Mouse (Mus musculus): ENCODE results near the gene Slc27a3. TPM values are rescaled to one million over a fixed set of nuclear protein-coding genes. Genes with fewer than 3 reads are reported as not detected.

Gene Slc27a3
- polyA plus RNA-seq, 1 experiment = 0.72 TPM

DNA sequence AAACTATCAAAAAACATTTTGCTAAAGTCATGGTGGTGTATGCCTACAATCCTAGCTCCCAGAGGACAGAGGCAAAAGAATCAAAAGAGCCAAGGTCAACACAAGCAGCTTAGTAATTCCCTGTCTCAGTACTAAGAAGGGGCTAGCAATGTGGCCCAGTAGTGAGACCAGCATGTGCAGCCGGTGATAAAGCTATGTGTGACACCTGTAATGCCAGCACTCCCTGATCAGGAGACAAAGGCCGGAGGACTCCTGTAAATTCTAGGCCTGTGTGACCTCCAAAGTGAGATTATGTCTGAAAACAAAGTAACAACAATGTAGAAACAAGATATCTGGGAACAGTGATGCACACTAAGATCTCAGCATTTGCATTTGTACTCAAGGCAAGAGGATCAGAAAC lies 35.8 kb upstream of the Slc27a3 start:
- Histone ChIP-seq H3K27ac (ENCODE audit: insufficient read depth, low read depth, low read length) (no peak overlapping the region), H3K4me1 (ENCODE audit: control insufficient read depth, insufficient read depth, low read length) (peaks cover 8% of the 10 kb centered on the region; the same call in 1 of the 2 replicates), H3K4me3 (ENCODE audit: insufficient read depth, low read length) (no peak overlapping the region)
- TF ChIP-seq POLR2A (IDR thresholded peaks at IDR 0.05; ENCODE audit: borderline replicate concordance, low read depth, low read length) (no peak), CTCF (IDR thresholded peaks at IDR 0.05; ENCODE audit: low read depth, low read length) (no peak)

DNA sequence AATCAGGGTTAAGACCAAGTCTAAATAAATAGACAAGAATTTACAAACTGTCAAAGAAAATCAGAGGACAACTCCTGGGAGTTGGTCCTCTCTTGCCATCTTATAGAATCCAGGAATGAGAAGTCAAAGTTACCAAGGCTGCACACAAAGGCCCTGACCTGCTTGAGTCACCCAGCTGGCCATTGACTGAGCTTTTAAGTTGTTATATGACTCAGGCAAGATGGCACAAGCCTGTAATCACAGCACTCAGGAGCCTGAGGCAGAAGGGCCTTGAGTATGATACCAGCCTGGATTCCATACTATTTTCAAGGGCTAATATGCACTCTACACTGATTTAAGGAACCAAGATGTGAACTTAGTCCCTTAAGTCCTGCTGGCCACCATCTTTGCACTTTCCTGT lies 33.8 kb upstream of the Slc27a3 start:
- Histone ChIP-seq H3K4me1 (ENCODE audit: control insufficient read depth, insufficient read depth, low read length) (peaks cover 4% of the 10 kb centered on the region; the same call in 1 of the 2 replicates), H3K27ac (ENCODE audit: insufficient read depth, low read depth, low read length) (no peak overlapping the region), H3K4me3 (ENCODE audit: insufficient read depth, low read length) (no peak overlapping the region)
- TF ChIP-seq CTCF (IDR thresholded peaks at IDR 0.05; ENCODE audit: low read depth, low read length) (no peak), POLR2A (IDR thresholded peaks at IDR 0.05; ENCODE audit: borderline replicate concordance, low read depth, low read length) (no peak)

DNA sequence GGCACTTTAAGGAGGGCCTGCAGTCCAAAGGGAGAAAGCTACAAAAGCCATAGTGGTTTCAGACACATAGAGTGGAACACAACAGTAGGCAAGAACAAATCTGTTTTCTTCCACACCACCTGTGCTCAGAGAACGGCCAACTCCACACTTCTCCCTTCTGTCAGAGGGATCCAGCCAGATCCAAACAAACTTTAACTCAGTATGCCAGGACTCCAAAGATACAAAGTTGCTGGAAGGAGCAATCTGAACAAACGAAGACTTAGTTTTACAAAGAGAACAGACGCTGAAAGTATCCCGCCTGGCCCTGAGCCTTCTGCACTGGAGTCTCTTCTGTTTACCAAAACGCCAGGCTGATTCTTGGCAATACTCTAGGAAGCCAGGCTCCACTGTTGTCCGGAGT lies 31.0 kb upstream of the Slc27a3 start:
- H3K4me3 ChIP-seq (ENCODE audit: insufficient read depth, low read length) = no peak overlapping the region
- peaks cover 4% of the 10 kb centered on the region; the same call in 1 of the 2 replicates for H3K4me1 ChIP-seq (ENCODE audit: control insufficient read depth, insufficient read depth, low read length)
- H3K27ac ChIP-seq (ENCODE audit: insufficient read depth, low read depth, low read length) = no peak overlapping the region
- no peak for TF ChIP-seq POLR2A (IDR thresholded peaks at IDR 0.05; ENCODE audit: borderline replicate concordance, low read depth, low read length)
- TF ChIP-seq CTCF (IDR thresholded peaks at IDR 0.05; ENCODE audit: low read depth, low read length) = no peak

DNA sequence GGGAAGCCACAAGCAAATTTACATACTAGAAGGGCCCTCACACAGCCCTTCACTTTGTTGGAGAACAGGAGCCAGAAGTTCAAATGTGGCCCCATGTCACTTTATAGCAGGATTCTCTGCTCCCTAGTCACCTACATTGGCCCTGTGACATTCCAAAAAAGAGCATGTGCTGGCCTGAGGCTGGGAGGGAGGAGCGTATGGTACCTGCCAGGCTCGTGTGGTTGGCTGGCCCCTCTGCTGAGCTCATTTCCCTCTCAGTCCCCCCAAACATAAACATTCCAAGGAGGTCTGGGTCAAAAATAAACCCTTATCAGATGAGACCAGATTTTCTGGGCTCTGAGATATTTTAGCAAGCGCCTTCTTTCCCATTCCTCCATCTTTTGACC lies 23.3 kb upstream of the Slc27a3 start:
- no peak overlapping the region for H3K4me3 ChIP-seq (ENCODE audit: insufficient read depth, low read length)
- no peak overlapping the region for H3K27ac ChIP-seq (ENCODE audit: insufficient read depth, low read depth, low read length)
- no peaks in the 10 kb centered on the region for H3K4me1 ChIP-seq (ENCODE audit: control insufficient read depth, insufficient read depth, low read length)
- TF ChIP-seq CTCF (IDR thresholded peaks at IDR 0.05; ENCODE audit: low read depth, low read length) (no peak; the same call in 1 of the 2 replicates), POLR2A (IDR thresholded peaks at IDR 0.05; ENCODE audit: borderline replicate concordance, low read depth, low read length) (no peak)

DNA sequence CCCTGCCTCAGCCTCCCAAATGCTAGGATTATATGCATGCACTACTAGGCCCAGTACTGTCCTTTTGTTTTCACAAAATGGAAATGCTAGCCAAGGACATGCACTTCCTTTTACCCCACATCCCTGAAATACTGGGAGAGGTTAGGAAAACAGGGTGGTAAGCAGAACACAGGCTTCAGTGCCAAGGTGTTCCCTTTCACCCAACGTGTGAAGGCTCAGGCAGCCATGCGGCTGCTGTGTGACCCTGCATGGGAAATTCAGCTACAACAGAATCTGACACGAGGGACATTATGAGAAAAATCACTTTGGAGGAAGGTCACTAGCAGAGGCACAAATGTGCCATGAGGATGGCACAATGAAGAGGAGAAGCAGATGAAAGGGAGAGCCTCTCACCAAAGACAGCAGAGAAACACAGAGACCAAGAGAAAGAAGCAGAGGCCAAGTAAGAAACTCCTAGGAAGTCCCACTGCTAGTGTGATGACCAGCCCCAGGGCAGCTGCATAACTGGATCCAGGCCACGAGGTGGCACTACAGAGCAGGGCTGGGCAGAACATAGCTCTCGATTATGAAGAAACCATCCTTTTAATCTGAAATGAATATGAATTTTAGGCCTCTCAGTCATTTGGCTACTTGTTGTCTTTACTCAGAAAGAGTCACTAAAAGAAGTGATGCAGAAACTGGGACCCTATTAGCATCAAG lies 22.7 kb upstream of the Slc27a3 start:
- TF ChIP-seq CTCF (IDR thresholded peaks at IDR 0.05; ENCODE audit: low read depth, low read length) = peak; percentile 87
- TF ChIP-seq POLR2A (IDR thresholded peaks at IDR 0.05; ENCODE audit: borderline replicate concordance, low read depth, low read length) = no peak
- no peak overlapping the region for H3K27ac ChIP-seq (ENCODE audit: insufficient read depth, low read depth, low read length)

DNA sequence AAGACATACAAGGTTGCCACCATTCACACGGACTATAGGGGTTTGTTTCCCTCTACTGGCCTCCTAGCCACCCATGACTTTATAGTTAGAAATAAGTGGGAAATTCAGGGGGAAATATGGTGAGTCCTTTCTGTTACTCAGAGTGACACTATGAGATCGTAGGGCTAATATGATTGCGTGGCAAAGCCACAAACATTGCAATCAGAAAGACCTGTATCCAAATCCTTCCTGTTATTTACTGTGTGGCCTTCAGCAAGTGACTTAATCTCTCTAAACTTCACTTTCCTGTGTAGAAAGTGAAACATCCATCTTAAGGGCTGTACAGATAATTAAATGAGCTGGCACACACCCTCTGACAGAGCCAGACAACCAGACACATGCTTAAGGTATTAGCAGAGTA lies 19.0 kb upstream of the Slc27a3 start:
- no peak for TF ChIP-seq POLR2A (IDR thresholded peaks at IDR 0.05; ENCODE audit: borderline replicate concordance, low read depth, low read length)
- no peak for TF ChIP-seq CTCF (IDR thresholded peaks at IDR 0.05; ENCODE audit: low read depth, low read length)
- H3K4me3 ChIP-seq (ENCODE audit: insufficient read depth, low read length) = no peak overlapping the region
- H3K27ac ChIP-seq (ENCODE audit: insufficient read depth, low read depth, low read length) = no peak overlapping the region
- no peaks in the 10 kb centered on the region for H3K4me1 ChIP-seq (ENCODE audit: control insufficient read depth, insufficient read depth, low read length)

More for the DNA sequence above, 22.7 kb upstream of the Slc27a3 start:
- Histone ChIP-seq H3K4me3 (ENCODE audit: insufficient read depth, low read length) (no peak overlapping the region), H3K4me1 (ENCODE audit: control insufficient read depth, insufficient read depth, low read length) (no peaks in the 10 kb centered on the region)

DNA sequence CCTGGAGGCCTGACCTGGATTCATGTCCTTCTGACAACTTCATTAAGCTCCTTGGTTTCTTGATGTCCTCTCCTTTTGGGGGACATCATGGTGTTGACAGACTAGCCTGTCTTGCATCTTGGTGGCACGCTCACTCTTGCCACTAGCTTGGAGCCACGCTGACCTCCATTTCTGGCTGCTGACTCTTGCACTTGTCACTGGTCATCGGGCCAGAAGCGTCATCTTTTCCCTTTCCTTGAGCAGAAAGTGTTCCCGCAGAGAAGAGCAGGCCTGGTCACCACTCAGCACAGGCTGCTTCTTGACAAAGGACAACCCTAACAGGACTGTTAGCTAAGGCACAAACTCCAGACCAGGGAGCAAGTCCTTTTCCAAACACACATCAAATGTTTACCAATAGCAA lies 16.7 kb upstream of the Slc27a3 start:
- no peak for TF ChIP-seq POLR2A (IDR thresholded peaks at IDR 0.05; ENCODE audit: borderline replicate concordance, low read depth, low read length)
- TF ChIP-seq CTCF (IDR thresholded peaks at IDR 0.05; ENCODE audit: low read depth, low read length) = no peak
- no peaks in the 10 kb centered on the region for H3K4me1 ChIP-seq (ENCODE audit: control insufficient read depth, insufficient read depth, low read length)

DNA sequence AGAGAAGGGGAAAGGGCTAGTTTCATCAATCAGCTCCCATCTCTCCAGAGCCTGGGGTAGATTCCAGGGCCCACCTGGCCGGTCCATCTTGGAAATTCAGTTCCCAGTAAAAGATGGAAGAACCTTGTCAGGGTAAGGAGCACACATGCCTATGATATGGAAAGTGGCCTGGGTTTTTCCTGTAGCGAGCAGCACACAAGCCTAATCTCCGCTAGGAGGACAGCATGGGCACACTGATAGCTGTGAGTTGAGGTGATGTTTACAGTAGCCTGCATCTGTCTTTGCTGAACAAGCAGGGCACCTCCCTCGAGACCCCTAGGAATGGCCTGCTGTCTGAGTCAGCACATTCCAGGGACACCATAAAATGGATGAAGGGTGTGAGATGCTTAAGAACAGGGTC lies 14.9 kb upstream of the Slc27a3 start:
- Histone ChIP-seq H3K27ac (ENCODE audit: insufficient read depth, low read depth, low read length) (no peak overlapping the region), H3K4me3 (ENCODE audit: insufficient read depth, low read length) (no peak overlapping the region)

More for the DNA sequence above, 16.7 kb upstream of the Slc27a3 start:
- Histone ChIP-seq H3K4me3 (ENCODE audit: insufficient read depth, low read length) (no peak overlapping the region), H3K27ac (ENCODE audit: insufficient read depth, low read depth, low read length) (no peak overlapping the region)

DNA sequence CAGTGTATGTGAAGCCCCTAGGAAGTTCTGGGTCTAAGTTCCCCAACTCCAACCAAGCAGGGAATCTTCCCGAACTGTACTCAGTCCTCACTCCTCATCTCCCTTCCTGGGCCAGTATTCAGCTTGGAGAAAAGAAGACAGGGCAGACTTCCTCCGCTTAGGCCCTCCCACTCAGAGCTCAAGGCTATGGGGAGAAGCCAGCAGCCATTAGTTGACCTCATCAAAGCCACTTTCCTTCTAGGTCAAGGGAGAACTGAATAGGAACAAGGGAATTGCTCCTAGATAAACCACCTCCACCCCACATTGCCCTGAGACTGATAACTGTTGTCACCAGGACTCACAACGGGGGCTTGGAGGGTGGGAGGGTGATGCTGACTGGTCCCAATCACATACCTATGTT lies 14.4 kb upstream of the Slc27a3 start:
- no peak for TF ChIP-seq POLR2A (IDR thresholded peaks at IDR 0.05; ENCODE audit: borderline replicate concordance, low read depth, low read length)
- TF ChIP-seq CTCF (IDR thresholded peaks at IDR 0.05; ENCODE audit: low read depth, low read length) = no peak
- H3K4me3 ChIP-seq (ENCODE audit: insufficient read depth, low read length) = no peak overlapping the region
- H3K27ac ChIP-seq (ENCODE audit: insufficient read depth, low read depth, low read length) = no peak overlapping the region
- no peaks in the 10 kb centered on the region for H3K4me1 ChIP-seq (ENCODE audit: control insufficient read depth, insufficient read depth, low read length)

More for the DNA sequence above, 14.9 kb upstream of the Slc27a3 start:
- TF ChIP-seq POLR2A (IDR thresholded peaks at IDR 0.05; ENCODE audit: borderline replicate concordance, low read depth, low read length) = no peak
- TF ChIP-seq CTCF (IDR thresholded peaks at IDR 0.05; ENCODE audit: low read depth, low read length) = no peak
- no peaks in the 10 kb centered on the region for H3K4me1 ChIP-seq (ENCODE audit: control insufficient read depth, insufficient read depth, low read length)

DNA sequence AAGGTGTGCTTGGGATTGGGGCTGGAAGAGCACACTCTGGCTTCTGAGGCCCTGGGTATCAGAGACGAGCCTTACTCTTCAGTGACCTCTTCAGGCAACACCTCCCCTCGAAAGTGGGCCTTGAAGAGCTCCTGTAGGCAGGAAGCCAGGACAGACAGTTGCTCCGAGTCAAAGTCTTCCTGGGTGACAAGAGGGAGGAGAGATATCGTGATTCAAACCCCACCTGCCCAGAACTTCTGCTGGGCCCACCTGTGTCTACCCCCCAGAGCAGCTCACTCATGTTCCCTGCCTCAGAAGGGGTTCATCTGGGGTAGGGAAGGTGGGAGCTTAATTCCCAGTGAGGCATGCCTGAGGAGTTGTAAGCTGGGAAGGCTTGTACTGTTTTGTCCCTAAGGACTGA lies 11.3 kb upstream of the Slc27a3 start:
- TF ChIP-seq CTCF (IDR thresholded peaks at IDR 0.05; ENCODE audit: low read depth, low read length) (no peak), POLR2A (IDR thresholded peaks at IDR 0.05; ENCODE audit: borderline replicate concordance, low read depth, low read length) (no peak)
- H3K4me3 ChIP-seq (ENCODE audit: insufficient read depth, low read length) = no peak overlapping the region
- no peak overlapping the region for H3K27ac ChIP-seq (ENCODE audit: insufficient read depth, low read depth, low read length)
- peaks cover 8% of the 10 kb centered on the region for H3K4me1 ChIP-seq (ENCODE audit: control insufficient read depth, insufficient read depth, low read length)
